Mouse (Mus musculus): ENCODE measurements around the gene Ide.

- TF ChIP-seq CTCF (IDR thresholded peaks at IDR 0.05; ENCODE audit: low read depth) (no peak), EP300 (IDR thresholded peaks at IDR 0.05; ENCODE audit: low read depth) (no peak)
Measured at GRCm38 (mm10) chr19:37290906-37291305, 46.7 kb downstream of the Ide start.

Measured in liver, embryonic 14.5 days (tissue).